Mouse (Mus musculus) c-Kit-negative CD71-positive TER-119-positive erythroid progenitor cells, embryonic 14.5 days (primary cell): ENCODE data around the gene Pnmal1.

Experiments
- DNase-seq: peaks from one replicate; pipeline ENCODE4 v3.0.0-alpha.2; 2013; ENCODE audit warnings: low read depth, low spot score

The Pnmal1 gene

GRCm38 (mm10) chr7:16995345-16995744, 35.9 kb downstream of the Pnmal1 start:
- no peak for DNase-seq

GRCm38 (mm10) chr7:16999233-16999632, 39.8 kb downstream of the Pnmal1 start:
- peak; percentile 20 for DNase-seq

- DNase-seq: peak; percentile 64
Measured at GRCm38 (mm10) chr7:16999650-17000049, 40.2 kb downstream of the Pnmal1 start.

- peak; percentile 42 for DNase-seq
Measured at GRCm38 (mm10) chr7:17002375-17003195, 43.1 kb downstream of the Pnmal1 start.

DNA sequence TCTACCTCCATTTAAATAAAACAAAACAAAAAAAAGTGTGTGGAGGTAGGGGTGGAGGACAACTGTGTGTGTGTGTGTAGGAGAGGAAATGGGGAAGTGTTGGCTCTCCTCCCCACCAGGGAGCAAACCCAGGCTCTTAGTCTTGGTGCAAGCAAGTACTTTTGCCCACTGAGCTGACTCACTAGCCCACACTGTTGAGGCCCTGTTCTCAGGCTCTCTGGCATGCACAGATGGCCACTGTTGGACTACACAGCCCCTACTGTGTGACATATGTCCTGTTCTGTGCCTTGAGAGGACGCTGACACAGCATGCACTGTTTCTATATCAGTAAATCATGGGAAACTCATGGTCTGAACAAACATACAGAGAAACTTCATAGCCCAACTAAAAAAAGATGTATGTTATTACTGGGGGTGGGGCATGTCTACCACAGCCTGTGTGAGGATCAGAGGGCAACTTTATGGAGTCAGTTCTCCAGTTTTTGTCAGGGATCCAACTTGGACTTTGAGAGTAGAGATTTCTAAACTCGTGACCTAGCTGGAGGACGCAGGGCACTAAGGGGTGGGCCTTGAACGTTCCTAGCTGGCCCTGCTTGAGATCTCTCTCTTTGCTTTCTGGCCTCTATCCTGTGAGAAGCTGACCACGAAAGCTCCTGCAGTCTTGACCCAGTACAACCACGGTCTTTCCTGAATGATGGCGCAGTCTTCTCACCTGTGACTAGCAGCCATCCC, 43.9 kb downstream of the Pnmal1 start:
- DNase-seq: no peak

DNA sequence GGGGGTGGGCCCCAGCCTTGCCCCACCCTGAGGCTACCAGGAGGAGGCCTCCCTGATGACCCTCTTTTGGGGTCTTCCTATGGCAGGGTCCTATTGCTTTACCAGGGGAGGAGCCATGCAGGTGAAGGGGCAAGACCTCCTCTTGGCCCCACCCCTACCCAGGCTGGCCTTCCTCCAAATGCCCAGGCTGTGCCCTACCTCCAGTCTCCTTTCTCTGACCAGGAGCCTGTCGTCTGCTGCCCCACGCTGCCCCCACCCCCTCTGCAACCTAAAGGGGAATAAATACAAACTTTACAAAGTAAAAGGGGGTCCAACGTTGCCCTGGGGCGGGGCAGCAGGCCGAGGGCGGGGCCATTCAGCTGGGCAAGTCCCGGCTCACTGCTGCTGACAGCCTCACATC, 45.2 kb downstream of the Pnmal1 start:
- DNase-seq: no peak

GRCm38 (mm10) chr7:17007300-17007699, 47.8 kb downstream of the Pnmal1 start:
- no peak for DNase-seq

DNA sequence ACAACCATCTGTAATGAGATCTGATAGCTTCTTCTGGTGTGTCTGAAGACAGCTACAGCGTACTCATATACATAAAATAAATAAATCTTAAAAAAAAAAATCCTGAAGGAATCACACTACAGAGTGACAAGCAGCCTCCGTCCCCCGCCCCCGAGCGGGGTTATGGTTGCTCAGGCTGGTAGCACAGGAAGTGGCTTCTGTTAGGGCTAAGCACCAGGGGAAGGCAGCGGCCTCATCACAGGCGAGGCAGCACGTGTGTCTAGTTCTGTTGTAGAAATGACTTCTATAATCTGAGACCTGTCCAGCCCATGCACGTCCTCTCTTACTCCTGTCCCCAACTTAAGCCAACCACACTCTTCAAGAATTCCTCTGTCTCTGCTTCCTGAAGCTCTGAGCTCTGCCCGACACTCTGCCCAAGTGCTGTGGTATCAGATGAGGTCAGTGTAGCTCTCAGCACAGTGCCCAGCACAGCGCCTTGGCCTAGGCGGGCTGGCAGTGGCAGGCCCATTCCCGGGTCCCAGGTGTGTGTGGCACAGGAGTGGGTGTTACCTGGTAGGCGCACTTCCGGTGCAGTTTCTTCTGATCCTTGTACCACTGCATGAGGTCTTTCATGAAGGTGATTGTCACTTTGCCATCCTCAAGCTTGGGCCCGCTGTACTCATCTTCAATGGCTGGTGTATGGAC, 50.0 kb downstream of the Pnmal1 start:
- DNase-seq: no peak

GRCm38 (mm10) chr7:17010010-17010347, 50.5 kb downstream of the Pnmal1 start:
- DNase-seq: no peak

DNA sequence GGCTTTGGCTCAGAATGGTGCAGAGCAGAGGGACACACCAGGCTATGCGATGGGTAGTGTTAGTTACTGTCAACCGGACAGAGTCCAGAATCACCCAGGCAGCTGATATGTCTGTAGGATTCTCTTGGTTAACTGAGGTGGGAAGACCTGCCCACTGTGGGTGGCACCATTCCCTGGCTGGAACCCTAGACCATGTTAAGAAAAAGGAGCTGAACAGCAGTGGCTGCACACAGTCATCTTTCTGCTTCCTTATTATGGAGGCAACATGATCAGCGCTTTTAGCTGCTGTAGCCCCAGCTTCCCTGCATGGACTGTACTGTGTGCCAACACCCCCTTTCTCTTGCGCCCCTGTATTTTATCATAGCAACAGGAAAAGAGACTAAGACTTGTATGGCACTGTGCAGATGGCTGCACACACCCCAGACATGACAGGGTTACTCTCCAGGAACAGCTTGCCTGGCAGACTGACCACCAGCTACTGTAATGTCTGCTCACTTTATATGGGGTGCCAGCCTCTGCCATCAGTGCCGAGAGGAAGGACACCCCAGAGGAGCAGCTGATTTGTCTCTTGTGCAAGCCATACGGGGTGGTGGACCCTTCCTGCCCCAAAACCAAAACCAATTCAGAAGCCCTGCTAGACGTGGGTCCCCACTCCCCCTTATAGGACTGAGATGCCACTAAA, 52.6 kb downstream of the Pnmal1 start:
- DNase-seq: no peak
